Mouse (Mus musculus): Measurements from ENCODE around the gene Cryaa. TPM values are rescaled to one million over a fixed set of nuclear protein-coding genes. Genes with fewer than 3 reads are reported as not detected.
"Not testable (repeated sequence)": the region's sequence is repeated elsewhere in the genome, so short reads cannot be mapped to it uniquely, and the experiment has no call there.

Cryaa gene
- total and polyA plus RNA-seq, 3 experiments: not detected

DNA sequence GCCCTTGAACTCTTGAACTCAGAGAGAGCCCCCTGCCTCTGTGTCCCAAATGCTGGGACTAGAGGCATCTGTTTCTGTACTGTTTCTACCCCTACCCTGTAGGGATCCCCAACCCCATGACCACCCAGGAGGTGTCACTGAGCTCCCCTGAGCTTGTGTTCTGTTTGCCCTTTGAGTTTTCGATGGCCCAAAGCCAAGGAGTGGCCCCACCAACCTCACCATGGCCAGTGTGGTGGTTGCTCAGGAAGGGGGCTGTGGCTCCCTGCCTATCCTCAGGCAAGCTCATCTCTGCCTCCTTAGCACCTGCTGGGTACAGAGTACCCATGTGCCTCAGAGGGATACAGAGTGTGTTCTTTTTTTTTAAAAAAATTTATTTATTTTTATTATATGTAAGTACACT lies 17.3 kb downstream of the Cryaa start:
- TF ChIP-seq MYB (IDR thresholded peaks at IDR 0.05; ENCODE audit: low read depth, low read length): no peak
- TF ChIP-seq E2F4 (IDR thresholded peaks at IDR 0.05; ENCODE audit: borderline replicate concordance, low read depth, low read length): no peak
- no peak for TF ChIP-seq ZMIZ1 (IDR thresholded peaks at IDR 0.05; ENCODE audit: low read depth, low read length)
- TF ChIP-seq NELFE (IDR thresholded peaks at IDR 0.05; ENCODE audit: low read depth, low read length): no peak
- no peak for TF ChIP-seq MXI1 (IDR thresholded peaks at IDR 0.05; ENCODE audit: low read depth, low read length)
- TF ChIP-seq ZKSCAN1 (IDR thresholded peaks at IDR 0.05; ENCODE audit: low read depth, low read length): no peak
- no peak for TF ChIP-seq SIN3A (IDR thresholded peaks at IDR 0.05; ENCODE audit: low read length)
- no peak for TF ChIP-seq TCF12 (IDR thresholded peaks at IDR 0.05; ENCODE audit: low read depth, low read length)
- TF ChIP-seq ZC3H11A (IDR thresholded peaks at IDR 0.05; ENCODE audit: low read depth, low read length): no peak
- no peak for TF ChIP-seq GABPA (IDR thresholded peaks at IDR 0.05; ENCODE audit: low read depth, low read length)
- TF ChIP-seq EP300 (IDR thresholded peaks at IDR 0.05; ENCODE audit: low read depth in 1 of 2, low read length in 2 of 2): no peak
- Histone ChIP-seq H3K36me3 (ENCODE audit: control insufficient read depth in 1 of 2, insufficient read depth in 2 of 2, low read length in 2 of 2) (no peaks in the 10 kb centered on the region), H3K79me2 (ENCODE audit: control insufficient read depth, insufficient read depth, low read length, poor library complexity) (no peaks in the 10 kb centered on the region), H3K4me1 (ENCODE audit: control insufficient read depth in 1 of 2, insufficient read depth in 2 of 2, low read length in 2 of 2) (no peaks in the 10 kb centered on the region), H3K27me3 (ENCODE audit: control insufficient read depth in 1 of 2, insufficient read depth in 2 of 2, low read length in 2 of 2) (peaks cover 0 to 1% of the 10 kb centered on the region in 2 experiments; a peak in 1 of 4 replicates), H3K9me3 (replicated peaks; ENCODE audit: insufficient read depth, low read length) (no peaks in the 10 kb centered on the region), H3K4me3 (ENCODE audit: control insufficient read depth in 1 of 2, insufficient read depth in 1 of 2, low read depth in 2 of 2, low read length in 2 of 2) (no peak overlapping the region), H3K27ac (ENCODE audit: control insufficient read depth, low read depth, low read length) (no peak overlapping the region), H3K9ac (ENCODE audit: control insufficient read depth, low read depth, low read length, poor library complexity, severe bottlenecking) (no peak overlapping the region)
- no peak for DNase-seq (ENCODE audit: low read depth, low spot score)

DNA sequence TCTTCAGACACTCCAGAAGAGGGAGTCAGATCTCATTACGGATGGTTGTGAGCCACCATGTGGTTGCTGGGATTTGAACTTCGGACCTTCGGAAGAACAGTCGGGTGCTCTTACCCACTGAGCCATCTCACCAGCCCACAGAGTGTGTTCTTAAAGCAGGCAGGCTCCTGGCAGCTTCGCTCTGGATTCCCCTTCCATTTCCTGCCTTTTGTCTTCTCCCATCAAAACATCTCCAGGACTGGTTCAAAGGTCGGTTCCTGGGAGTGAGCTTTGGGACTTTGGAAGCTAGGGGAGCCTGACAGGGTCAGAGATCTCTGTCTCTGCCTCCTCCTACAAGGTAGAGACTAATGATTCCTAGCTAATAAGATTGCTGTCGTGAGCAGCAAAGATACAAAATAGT lies 17.7 kb downstream of the Cryaa start:
- not testable (repeated sequence) for H3K9ac ChIP-seq (ENCODE audit: control insufficient read depth, low read depth, low read length, poor library complexity, severe bottlenecking); H3K27ac ChIP-seq (ENCODE audit: control insufficient read depth, low read depth, low read length); DNase-seq (ENCODE audit: low read depth, low spot score); H3K4me1 ChIP-seq (ENCODE audit: control insufficient read depth in 1 of 2, insufficient read depth in 2 of 2, low read length in 2 of 2); H3K36me3 ChIP-seq (ENCODE audit: control insufficient read depth in 1 of 2, insufficient read depth in 2 of 2, low read length in 2 of 2); H3K4me3 ChIP-seq (ENCODE audit: control insufficient read depth in 1 of 2, insufficient read depth in 1 of 2, low read depth in 2 of 2, low read length in 2 of 2); H3K9me3 ChIP-seq (replicated peaks; ENCODE audit: insufficient read depth, low read length); H3K27me3 ChIP-seq (ENCODE audit: control insufficient read depth in 1 of 2, insufficient read depth in 2 of 2, low read length in 2 of 2); H3K79me2 ChIP-seq (ENCODE audit: control insufficient read depth, insufficient read depth, low read length, poor library complexity)

DNA sequence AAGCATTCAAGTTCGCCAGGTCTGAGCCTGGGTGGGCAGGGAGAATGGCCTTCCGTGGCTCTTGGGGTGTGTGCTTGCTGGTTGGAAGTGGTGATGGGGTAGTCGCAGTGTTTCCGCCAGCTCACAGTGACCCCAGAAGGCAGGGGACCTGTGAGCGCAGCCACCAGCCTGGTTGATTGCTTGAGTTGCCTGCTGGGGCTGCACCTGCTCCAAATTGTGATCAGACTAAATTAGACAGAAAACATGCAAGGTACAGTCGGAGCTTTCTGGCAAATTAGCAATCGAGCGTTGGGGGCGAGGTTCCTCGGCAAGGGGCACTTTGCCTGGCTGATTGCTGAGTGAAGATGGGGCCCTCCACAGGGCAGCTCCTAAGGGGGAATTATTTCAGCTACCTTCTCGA lies 20.7 kb downstream of the Cryaa start:
- no peaks in the 10 kb centered on the region for H3K79me2 ChIP-seq (ENCODE audit: control insufficient read depth, insufficient read depth, low read length, poor library complexity)
- no peaks in the 10 kb centered on the region for H3K36me3 ChIP-seq (ENCODE audit: control insufficient read depth in 1 of 2, insufficient read depth in 2 of 2, low read length in 2 of 2)
- no peak overlapping the region for H3K4me3 ChIP-seq (ENCODE audit: control insufficient read depth in 1 of 2, insufficient read depth in 1 of 2, low read depth in 2 of 2, low read length in 2 of 2)
- no peak overlapping the region for H3K27ac ChIP-seq (ENCODE audit: control insufficient read depth, low read depth, low read length)
- no peaks in the 10 kb centered on the region for H3K27me3 ChIP-seq (ENCODE audit: control insufficient read depth in 1 of 2, insufficient read depth in 2 of 2, low read length in 2 of 2)
- H3K9ac ChIP-seq (ENCODE audit: control insufficient read depth, low read depth, low read length, poor library complexity, severe bottlenecking): no peak overlapping the region
- no peak for DNase-seq (ENCODE audit: low read depth, low spot score)
- no peaks in the 10 kb centered on the region for H3K9me3 ChIP-seq (replicated peaks; ENCODE audit: insufficient read depth, low read length)
- no peaks in the 10 kb centered on the region for H3K4me1 ChIP-seq (ENCODE audit: control insufficient read depth in 1 of 2, insufficient read depth in 2 of 2, low read length in 2 of 2)
- TF ChIP-seq TAL1 (IDR thresholded peaks at IDR 0.05; ENCODE audit: low read length) (no peak), TCF12 (IDR thresholded peaks at IDR 0.05; ENCODE audit: low read depth, low read length) (no peak), CTCF (IDR thresholded peaks at IDR 0.05 in 2 of 3, conservative IDR thresholded peaks at IDR 0.05 in 1 of 3; ENCODE audit: control insufficient read depth in 1 of 3, insufficient read depth in 1 of 3, low read depth in 2 of 3, low read length in 3 of 3, poor library complexity in 1 of 3, severe bottlenecking in 1 of 3) (no peak), GABPA (IDR thresholded peaks at IDR 0.05; ENCODE audit: low read depth, low read length) (no peak), HCFC1 (IDR thresholded peaks at IDR 0.05; ENCODE audit: low read depth, low read length) (no peak), UBTF (IDR thresholded peaks at IDR 0.05; ENCODE audit: borderline replicate concordance, insufficient read depth, low read depth, low read length) (no peak), ZMIZ1 (IDR thresholded peaks at IDR 0.05; ENCODE audit: low read depth, low read length) (no peak)
